Mouse (Mus musculus): ENCODE measurements at regions not wholly inside any gene's neighbourhood (a gene's known extent, or its start where the extent isn't known, plus 50 kb on each side); places are given as distances from the start of the nearest gene placed in this dataset.

GRCm38 (mm10) chr13:32649982-32650381 lies 133.8 kb downstream of the Mylk4 start:
- DNase-seq (ENCODE audit: low spot score in 2 of 2), result no peak

GRCm38 (mm10) chr13:32643030-32643750 lies 140.6 kb downstream of the Mylk4 start:
- DNase-seq (ENCODE audit: low spot score in 2 of 2), result no peak

- DNase-seq (ENCODE audit: low spot score in 2 of 2), result no peak
These were observed 142.8 kb downstream of the Mylk4 start for GRCm38 (mm10) chr13:32640941-32641340.

GRCm38 (mm10) chr13:32630122-32630732 lies 153.5 kb downstream of the Mylk4 start:
- no peak for DNase-seq (ENCODE audit: low spot score in 2 of 2)

- DNase-seq (ENCODE audit: low spot score in 2 of 2), result no peak
These were observed 169.8 kb downstream of the Mylk4 start for GRCm38 (mm10) chr13:32613916-32614315.

GRCm38 (mm10) chr13:32611551-32612295 lies 172.0 kb downstream of the Mylk4 start:
- DNase-seq (ENCODE audit: low spot score in 2 of 2), result no peak

GRCm38 (mm10) chr13:32610970-32611369 lies 172.8 kb downstream of the Mylk4 start:
- DNase-seq (ENCODE audit: low spot score in 2 of 2), result peak in 1 of 2 experiments; percentile 23

- no peak for DNase-seq (ENCODE audit: low spot score in 2 of 2)
These were observed 175.3 kb downstream of the Mylk4 start for GRCm38 (mm10) chr13:32608413-32608812.

- DNase-seq (ENCODE audit: low spot score in 2 of 2), result no peak
These were observed 179.7 kb downstream of the Mylk4 start for GRCm38 (mm10) chr13:32603925-32604590.

- DNase-seq (ENCODE audit: low spot score in 2 of 2), result no peak
These were observed 182.4 kb downstream of the Mylk4 start for GRCm38 (mm10) chr13:32601315-32601714.

GRCm38 (mm10) chr13:32593611-32594010 lies 190.1 kb downstream of the Mylk4 start:
- no peak for DNase-seq (ENCODE audit: low spot score in 2 of 2)

GRCm38 (mm10) chr13:32593131-32593530 lies 190.6 kb downstream of the Mylk4 start:
- DNase-seq (ENCODE audit: low spot score in 2 of 2), result no peak

GRCm38 (mm10) chr13:32581598-32581997 lies 202.2 kb downstream of the Mylk4 start:
- DNase-seq (ENCODE audit: low spot score in 2 of 2), result no peak

- no peak for DNase-seq (ENCODE audit: low spot score in 2 of 2)
These were observed 215.9 kb downstream of the Mylk4 start for GRCm38 (mm10) chr13:32567850-32568249.

GRCm38 (mm10) chr13:32560666-32561065 lies 222.1 kb upstream of the Gmds start:
- DNase-seq (ENCODE audit: low spot score in 2 of 2), result no peak

- no peak for DNase-seq (ENCODE audit: low spot score in 2 of 2)
These were observed 217.9 kb upstream of the Gmds start for GRCm38 (mm10) chr13:32556396-32556795.

- DNase-seq (ENCODE audit: low spot score in 2 of 2), result no peak
These were observed 216.5 kb upstream of the Gmds start for GRCm38 (mm10) chr13:32555064-32555463.

GRCm38 (mm10) chr13:32554601-32555000 lies 216.1 kb upstream of the Gmds start:
- DNase-seq (ENCODE audit: low spot score in 2 of 2), result no peak

- DNase-seq (ENCODE audit: low spot score in 2 of 2), result no peak
These were observed 214.6 kb upstream of the Gmds start for GRCm38 (mm10) chr13:32553136-32553535.

GRCm38 (mm10) chr13:32550113-32550512 lies 211.6 kb upstream of the Gmds start:
- DNase-seq (ENCODE audit: low spot score in 2 of 2), result no peak

- no peak for DNase-seq (ENCODE audit: low spot score in 2 of 2)
These were observed 208.6 kb upstream of the Gmds start for GRCm38 (mm10) chr13:32547126-32547525.
